Mouse (Mus musculus) pancreas, adult 10 weeks (tissue): ENCODE data around the gene Cfap43. TPM values are rescaled to one million over a fixed set of nuclear protein-coding genes. Genes with fewer than 3 reads are reported as not detected.

ENCODE experiments used
- polyA plus RNA-seq: library from polyadenylated mRNA; stranded (reverse); fragments of 350-450 nt; fragmentation: Illumina TruSeq; extraction: RNeasy Lipid Tissue Mini Kit (QIAGEN cat#74804); gene quantifications from one replicate; pipeline ENCODE4 v1.2.3, GENCODE M21; 2015; ENCODE audit warnings: low read depth, low replicate concordance; ENCODE audit not compliant: insufficient read depth

Cfap43 gene
- not detected for polyA plus RNA-seq

DNA sequence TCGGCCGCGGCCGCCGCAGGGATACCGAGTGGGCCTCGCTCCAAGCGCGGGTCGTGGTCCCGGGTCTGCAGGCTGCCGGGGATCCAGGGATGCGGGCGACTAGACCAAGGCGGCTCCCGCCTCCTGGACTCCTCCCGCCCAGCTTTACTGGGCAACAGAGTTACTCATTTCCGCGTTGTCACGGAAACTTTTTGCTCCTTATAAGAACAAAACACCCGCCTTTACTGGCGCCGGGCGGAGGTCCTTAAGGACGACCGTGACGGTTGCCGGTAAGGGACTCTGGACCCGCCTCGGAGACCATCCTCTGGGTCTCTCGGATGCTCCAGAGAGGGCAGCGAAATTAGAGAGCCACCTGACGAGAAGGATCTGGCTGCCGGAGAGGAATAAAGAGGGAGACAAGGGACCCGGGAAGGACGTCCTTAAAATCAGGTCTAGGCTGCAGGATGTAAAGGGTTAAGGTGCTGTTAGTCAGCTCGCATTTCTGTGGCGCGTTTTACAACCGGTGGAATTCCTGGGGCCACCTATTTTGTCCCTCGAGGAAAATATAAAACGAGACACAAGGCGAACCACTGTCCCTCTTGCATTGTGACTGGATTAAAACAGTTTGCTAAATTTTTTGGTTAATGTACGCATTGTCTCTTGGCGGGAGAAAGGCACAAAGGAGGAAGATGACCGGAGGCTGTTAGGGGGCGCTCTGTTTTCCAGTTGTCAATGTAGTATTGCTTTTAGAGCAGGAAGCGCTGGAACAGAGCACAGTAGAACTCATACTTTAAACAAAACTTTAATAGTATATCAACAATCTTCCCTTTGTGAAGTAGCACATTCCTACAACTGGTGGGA, at the start of gene Cfap43, which contains the start of gene Itprip:
Cfap43 (minus strand) TSS at position 162 of the 840 bp plus-strand sequence.
Itprip (minus strand) TSS at position 174 of the 840 bp plus-strand sequence.

DNA sequence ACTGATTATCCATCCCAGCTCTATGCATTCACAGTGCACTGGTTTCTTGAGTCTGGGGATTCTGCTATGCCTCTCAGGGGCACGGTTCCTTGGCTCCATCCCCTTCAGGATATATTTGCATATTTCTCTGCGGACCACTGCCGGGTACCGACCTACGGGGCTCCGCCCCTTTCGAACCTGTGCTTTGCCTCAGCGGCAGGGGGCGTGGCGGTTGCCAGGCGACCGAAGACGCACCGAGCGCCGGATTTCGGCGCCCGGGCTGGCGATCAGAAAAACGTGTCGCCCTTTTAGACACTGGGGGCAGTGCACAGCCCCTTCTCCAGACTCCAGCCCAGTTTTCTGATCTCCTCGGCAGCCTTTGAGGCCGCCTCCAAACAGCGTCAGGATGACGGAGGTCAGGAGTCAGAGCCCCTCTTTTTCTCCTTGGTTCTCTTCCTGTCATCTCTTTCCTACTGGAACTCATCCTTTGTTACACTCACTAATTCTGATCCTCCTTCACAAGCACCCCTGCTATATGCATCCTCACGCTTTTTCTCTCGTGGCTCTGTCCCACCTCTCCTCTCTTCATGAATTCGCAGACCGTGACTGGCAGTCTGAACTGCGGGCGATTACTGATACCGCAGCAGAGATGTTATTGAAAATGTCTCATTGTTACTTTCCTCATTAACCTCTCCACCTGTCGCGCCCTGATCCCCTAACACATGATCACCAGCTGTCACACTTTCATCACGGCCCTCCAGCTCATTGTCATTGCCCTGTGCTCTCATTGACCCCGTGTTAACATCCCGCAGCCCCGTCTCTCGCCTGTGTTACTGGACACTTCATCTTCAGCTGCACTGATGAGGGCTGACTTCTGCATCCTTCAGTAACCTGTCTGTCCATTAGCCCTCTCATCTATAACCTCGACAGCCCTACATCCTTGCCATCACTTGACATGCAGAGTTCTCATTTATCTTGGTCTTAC, 18.6 kb upstream of the Cfap43 start, which contains the start of gene Cfap58:
Cfap58 (plus strand) TSS at position 233 of the 964 bp plus-strand sequence.

GRCm38 (mm10) chr19:47865353-47865947, 53.6 kb downstream of the Cfap43 start, which contains the start of gene Gsto2:
TSS of gene Gsto2 (plus strand) at chr19:47865534.

GRCm38 (mm10) chr19:47854796-47855783, 64.0 kb downstream of the Cfap43 start, which contains the start of gene Gsto1:
TSS of gene Gsto1 (plus strand) at chr19:47854970.

DNA sequence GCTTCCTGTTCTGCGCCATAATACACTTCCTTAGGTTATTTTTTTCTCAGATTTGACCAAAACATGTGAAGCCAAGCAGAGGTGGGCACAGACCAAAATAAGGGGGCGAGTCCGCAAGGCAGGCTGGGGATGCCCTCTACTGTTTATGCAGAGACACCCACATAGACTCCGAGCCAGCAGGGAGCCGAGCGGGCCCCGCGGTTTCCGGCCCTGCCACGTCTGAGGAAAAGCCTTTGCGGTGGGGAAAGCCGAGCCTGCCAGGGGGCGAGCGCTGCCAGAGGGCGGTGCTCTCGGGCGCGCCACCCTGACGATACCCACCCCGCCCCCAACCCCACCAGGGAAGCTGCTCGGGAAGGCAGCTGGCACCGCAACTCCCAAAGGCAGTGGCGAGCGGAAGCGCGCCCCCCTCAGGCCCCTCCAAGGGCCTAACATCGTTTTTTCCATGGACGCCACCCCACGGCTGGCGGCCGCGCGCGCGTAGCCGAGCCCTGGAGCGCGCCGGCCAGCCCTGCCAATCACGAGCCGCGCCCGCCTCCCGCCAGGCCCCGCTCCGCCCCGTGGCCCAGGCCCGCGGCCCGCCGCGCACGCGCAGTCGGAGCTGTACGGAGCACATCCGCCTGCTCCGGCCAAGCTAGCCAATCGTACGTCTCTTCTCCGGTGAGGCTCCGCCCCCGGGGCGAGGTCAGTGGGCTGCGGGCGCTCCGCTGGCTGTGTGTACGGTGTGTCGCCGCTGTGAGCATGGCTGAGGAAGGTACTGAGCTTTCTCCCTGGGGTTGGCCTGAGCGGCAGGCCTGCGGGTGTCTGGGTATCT, 187.8 kb downstream of the Cfap43 start, which contains the start of gene Sfr1:
Sfr1 (plus strand) TSS at position 612 of the 811 bp plus-strand sequence.

GRCm38 (mm10) chr19:47691994-47692393, 227.1 kb downstream of the Cfap43 start, which contains the start of gene Col17a1:
TSS of gene Col17a1 (minus strand) at chr19:47692094.

Other genes with a start within 250 kb of the Cfap43 start
- gene Col17a1, start 227.2 kb downstream of the Cfap43 start, polyA plus RNA-seq: 0.15 TPM
- 19.9 TPM for gene Sfr1, start 187.6 kb downstream of the Cfap43 start, polyA plus RNA-seq
- 18.3 TPM for gene Gsto1, start 64.3 kb downstream of the Cfap43 start, polyA plus RNA-seq
- 1.1 TPM for gene Gsto2, start 53.8 kb downstream of the Cfap43 start, polyA plus RNA-seq
- 2.2 TPM for gene Itprip, start within 50 bp of the Cfap43 start, polyA plus RNA-seq
- not detected for gene Cfap58, start 18.4 kb upstream of the Cfap43 start, polyA plus RNA-seq